Mouse (Mus musculus) fibroblast of lung, adult 2 months (primary cell): ENCODE results near the gene Gm6880.
"Not testable (repeated sequence)": the region's sequence is repeated elsewhere in the genome, so short reads cannot be mapped to it uniquely, and the experiment has no call there.

ENCODE experiments used
- DNase-seq: peaks from one replicate; pipeline ENCODE4 v3.0.0-alpha.2; 2011; ENCODE audit warnings: low read depth

Gm6880 gene

DNA sequence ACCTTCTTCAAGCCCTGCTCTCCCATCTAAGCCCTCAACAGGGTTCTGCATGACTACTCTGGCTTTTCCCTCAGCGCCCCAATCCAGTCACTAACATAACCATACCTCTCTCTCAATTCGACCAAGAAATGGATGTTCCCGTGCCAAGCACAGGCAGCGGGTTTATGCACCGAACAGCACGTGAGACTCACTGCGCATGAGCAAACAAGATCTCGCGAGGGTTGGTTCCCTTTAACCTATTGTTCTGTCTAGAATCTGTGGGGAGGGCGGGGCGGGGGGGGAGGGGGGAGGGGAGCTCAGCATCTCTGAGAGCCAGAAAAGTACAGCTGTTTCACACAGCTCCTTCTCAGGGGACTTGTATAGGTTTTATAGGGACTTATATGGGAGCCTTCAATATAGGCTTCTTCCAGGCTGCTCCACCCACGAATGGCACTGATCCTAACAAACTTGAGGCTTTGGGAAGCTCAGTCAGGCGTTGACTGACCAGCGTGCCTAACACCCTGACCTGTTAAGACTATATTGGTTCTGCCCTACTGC lies at the start of gene Gm6880:
Gm6880 (minus strand) TSS at position 51 of the 537 bp plus-strand sequence.
- DNase-seq, result not testable (repeated sequence)

DNA sequence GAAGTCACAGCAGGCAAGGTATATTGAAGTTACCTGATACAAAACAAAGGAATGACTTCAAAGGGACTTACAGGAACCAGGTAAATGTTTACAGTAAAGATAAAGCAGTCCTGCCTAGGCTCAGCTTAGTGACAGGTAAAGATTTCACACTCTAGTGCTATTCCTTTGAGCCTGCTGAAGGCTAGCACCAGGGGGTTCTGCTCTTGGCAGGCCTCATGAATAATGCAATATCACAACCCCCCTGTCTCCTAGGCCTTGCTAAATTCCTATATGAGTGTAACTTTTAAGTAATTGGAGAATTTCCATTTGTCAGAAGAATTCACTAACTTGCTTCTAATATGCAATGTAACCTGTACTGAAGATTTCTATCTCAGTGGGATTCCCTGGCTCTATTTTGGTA lies 36.3 kb upstream of the Gm6880 start:
- DNase-seq, result not testable (repeated sequence)

GRCm38 (mm10) chrX:74497131-74497530 lies 15.9 kb upstream of the Gm6880 start:
- no peak for DNase-seq

DNA sequence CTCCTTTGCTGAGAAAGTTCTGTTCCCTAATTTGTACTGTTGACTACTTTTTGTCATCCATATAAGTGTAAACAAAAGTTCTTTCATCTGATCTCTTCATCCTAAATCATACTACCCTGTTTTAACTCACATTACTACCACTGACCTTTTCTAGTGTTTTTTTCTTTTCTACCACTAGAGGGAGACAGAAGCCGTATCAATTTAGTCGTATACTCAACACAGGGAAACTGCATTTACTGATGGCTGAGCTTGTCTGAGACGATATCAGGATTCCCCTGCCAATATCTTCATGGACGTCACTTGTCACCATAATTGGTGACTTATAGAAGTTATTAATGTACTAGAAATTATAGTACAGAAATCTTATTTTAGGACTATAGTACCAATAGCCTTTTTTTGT lies 28.4 kb downstream of the Gm6880 start:
- DNase-seq, result no peak

DNA sequence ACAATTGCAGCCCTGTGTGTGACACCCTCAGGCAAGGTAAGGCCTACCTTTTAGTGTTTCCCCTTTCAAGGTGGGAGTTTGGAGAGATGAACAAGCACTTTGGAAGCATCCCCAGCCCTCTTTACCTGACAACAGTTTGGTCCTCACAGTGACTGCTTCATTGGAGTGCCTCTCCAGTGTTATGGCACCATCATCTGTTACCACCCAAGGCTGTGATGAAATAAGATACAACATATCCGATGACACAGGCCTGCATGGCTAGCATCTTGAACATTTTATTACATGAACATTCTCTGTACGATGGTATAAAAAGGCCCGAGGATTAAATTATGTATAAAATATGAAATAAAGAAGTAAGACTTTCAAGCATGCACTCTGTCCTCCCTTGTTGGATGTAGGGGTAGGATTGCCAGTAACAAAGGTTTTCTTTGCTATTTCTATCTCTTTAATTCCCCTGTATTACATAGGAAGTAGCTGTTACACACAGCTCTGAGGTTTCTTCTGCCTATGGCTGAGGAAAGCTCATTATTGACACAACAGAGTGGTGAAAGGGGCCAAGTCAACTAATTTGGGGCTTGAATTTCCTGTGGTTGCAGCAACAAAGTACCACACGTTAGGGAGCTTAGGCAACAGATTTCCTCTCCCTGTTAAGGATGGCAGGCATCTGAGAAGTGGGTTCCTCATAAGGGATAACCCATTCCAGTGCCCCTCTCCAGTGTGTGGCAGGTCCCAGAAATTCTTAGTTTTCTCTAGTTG lies 29.9 kb downstream of the Gm6880 start:
- DNase-seq, result no peak
